Mouse (Mus musculus): ENCODE results near the gene Gtsf1. TPM values are rescaled to one million over a fixed set of nuclear protein-coding genes. Genes with fewer than 3 reads are reported as not detected.

The Gtsf1 gene
- polyA plus RNA-seq, 1 experiment from 2014 or later, result not detected

GRCm38 (mm10) chr15:103352856-103353255, 77.4 kb downstream of the Gtsf1 start:
- Histone ChIP-seq H3K4me3 (ENCODE audit: low read length) (no peak overlapping the region), H3K9ac (ENCODE audit: low read length) (no peak overlapping the region), H3K4me2 (ENCODE audit: low read depth, low read length) (no peak overlapping the region), H3K9me3 (ENCODE audit: control insufficient read depth, low read length) (no peaks in the 10 kb centered on the region), H3K36me3 (ENCODE audit: control insufficient read depth, insufficient read depth, low read length) (peaks cover 33% of the 10 kb centered on the region), H3K27me3 (ENCODE audit: control insufficient read depth, insufficient read depth, low read depth, low read length) (no peaks in the 10 kb centered on the region), H3K27ac (ENCODE audit: low read length) (no peak overlapping the region), H3K4me1 (replicated peaks; ENCODE audit: control insufficient read depth, insufficient read depth, low read length) (no peaks in the 10 kb centered on the region)
- WGBS, result 39% methylated on average over 4 of the region's 4 CpGs
- no peak for ATAC-seq (ENCODE audit: low read depth)

Other genes with a start within 250 kb of the Gtsf1 start
- 99.2 and 102 TPM in 2 replicates for gene Cbx5, start 190.7 kb downstream of the Gtsf1 start, polyA plus RNA-seq (2015; fragmentation: Nextera tagmentation; extraction: Ambion mirVana)
- gene Hnrnpa1, start 190.0 kb downstream of the Gtsf1 start, polyA plus RNA-seq (2015; fragmentation: Nextera tagmentation; extraction: Ambion mirVana), result 728 and 785 TPM in 2 replicates
- 4.3 and 6.9 TPM in 2 replicates for gene Nfe2, start 172.1 kb downstream of the Gtsf1 start, polyA plus RNA-seq (2015; fragmentation: Nextera tagmentation; extraction: Ambion mirVana)
- gene Copz1, start 157.8 kb downstream of the Gtsf1 start, polyA plus RNA-seq (2015; fragmentation: Nextera tagmentation; extraction: Ambion mirVana), result 282 and 290 TPM in 2 replicates
- 0.44 TPM in 1 of 2 replicates, not detected in the other for gene Gpr84, start 119.9 kb downstream of the Gtsf1 start, polyA plus RNA-seq (2015; fragmentation: Nextera tagmentation; extraction: Ambion mirVana)
- 7.6 and 8.6 TPM in 2 replicates for gene Zfp385a, start 90.4 kb downstream of the Gtsf1 start, polyA plus RNA-seq (2015; fragmentation: Nextera tagmentation; extraction: Ambion mirVana)
- gene Itga5, start 63.7 kb downstream of the Gtsf1 start, polyA plus RNA-seq (2015; fragmentation: Nextera tagmentation; extraction: Ambion mirVana), result 38.8 and 42.3 TPM in 2 replicates
- gene Gtsf2, start 18.0 kb upstream of the Gtsf1 start, polyA plus RNA-seq (2015; fragmentation: Nextera tagmentation; extraction: Ambion mirVana), result not detected in 2 replicates
- 3.3 and 4.2 TPM in 2 replicates for gene Nckap1l, start 23.3 kb upstream of the Gtsf1 start, polyA plus RNA-seq (2015; fragmentation: Nextera tagmentation; extraction: Ambion mirVana)
- gene Pde1b, start 72.6 kb upstream of the Gtsf1 start, polyA plus RNA-seq (2015; fragmentation: Nextera tagmentation; extraction: Ambion mirVana), result 2.3 and 2.8 TPM in 2 replicates
- gene Ppp1r1a, start 107.5 kb upstream of the Gtsf1 start, polyA plus RNA-seq (2015; fragmentation: Nextera tagmentation; extraction: Ambion mirVana), result 6.9 and 8.2 TPM in 2 replicates
- not detected in 2 replicates for gene Glycam1, start 134.6 kb upstream of the Gtsf1 start, polyA plus RNA-seq (2015; fragmentation: Nextera tagmentation; extraction: Ambion mirVana)

Measured in lung, embryonic 16.5 days (tissue).